Mouse (Mus musculus) adrenal gland, adult 8-10 months (tissue): ENCODE data around the gene Gm14632. TPM values are rescaled to one million over a fixed set of nuclear protein-coding genes. Genes with fewer than 3 reads are reported as not detected.
"Not testable (repeated sequence)": the region's sequence is repeated elsewhere in the genome, so short reads cannot be mapped to it uniquely, and the experiment has no call there.

ENCODE experiments used
- DNase-seq: peaks from one replicate; pipeline ENCODE4 v3.0.0; 2022
- total RNA-seq, 4 experiments: library from RNA; stranded (reverse); gene quantifications; 2 replicates each; pipeline ENCODE4 v1.2.4; 2022

Gm14632 gene
- not detected for total RNA-seq

DNA sequence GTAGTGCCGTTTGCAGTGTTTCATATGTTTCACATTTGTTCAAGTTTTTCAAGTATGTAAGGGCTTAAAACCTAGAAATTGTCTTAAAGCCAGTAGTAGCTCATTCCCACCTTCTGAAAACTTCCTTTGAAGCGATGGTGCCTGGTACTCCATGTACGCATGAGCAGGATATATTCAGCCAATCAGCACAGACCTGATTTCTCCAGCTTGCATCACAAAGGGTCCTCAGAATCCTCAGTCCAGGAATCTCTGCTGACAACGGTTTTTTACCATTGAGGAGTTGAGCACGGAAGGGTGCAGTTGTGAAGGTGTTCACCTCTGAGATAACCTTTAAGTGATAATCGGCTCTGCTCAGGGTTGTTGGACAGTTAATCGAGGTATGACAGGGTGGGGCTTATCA is at the start of gene Gm14632:
Gm14632 (plus strand) TSS at position 301 of the 400 bp plus-strand sequence.
- DNase-seq, result not testable (repeated sequence)
